Mouse (Mus musculus): ENCODE data around the gene Pafah1b3.
A peak's percentile ranks its signal among the peaks of the same experiment; 100 is the strongest.
"Not testable (repeated sequence)": the region's sequence is repeated elsewhere in the genome, so short reads cannot be mapped to it uniquely, and the experiment has no call there.

The Pafah1b3 gene

DNA sequence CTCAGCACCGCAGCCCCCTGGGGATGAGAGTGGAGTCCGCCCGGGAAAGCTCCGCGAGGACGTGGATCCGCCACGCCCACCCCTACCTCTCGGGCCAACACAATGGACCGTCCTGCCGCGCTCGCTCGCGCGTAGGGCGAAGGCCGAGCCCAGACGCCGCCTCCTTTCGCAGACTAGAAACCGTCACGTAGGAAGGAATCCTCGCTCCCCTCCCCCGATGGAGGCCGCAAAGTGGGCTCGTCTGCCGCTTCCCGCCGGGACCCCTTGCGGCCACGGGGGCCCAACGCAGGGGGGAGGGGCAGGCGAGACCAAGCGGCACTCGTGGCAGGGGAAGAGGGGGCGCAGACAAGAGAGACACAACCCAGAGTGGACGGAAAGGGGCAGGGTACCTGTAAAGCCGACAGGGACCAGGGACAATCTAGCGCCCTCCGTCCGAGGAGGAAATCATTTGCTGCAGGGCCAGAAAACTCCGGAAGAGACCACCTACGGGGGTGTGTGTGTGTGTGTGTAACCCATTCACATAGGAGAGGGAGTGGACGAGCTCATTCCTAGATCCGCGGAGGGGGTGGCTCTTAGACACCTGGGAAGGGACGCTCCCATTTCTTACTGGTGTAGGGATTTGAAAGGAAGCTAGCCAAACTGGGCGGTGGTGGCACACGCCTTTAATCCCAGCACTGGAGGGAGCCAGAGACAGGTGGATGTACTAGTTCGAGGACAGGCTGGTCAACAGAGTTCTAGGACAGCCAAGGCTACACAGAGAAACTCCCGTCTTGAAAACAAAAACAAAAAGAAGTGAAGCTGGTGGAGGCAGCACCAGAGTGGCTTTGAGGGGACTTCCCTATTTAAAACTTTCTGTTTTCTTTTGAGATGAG is at the start of gene Pafah1b3:
Pafah1b3 (minus strand) TSS at position 533 of the 872 bp plus-strand sequence.
- DNase-seq = peak; percentile 89 to 91

DNA sequence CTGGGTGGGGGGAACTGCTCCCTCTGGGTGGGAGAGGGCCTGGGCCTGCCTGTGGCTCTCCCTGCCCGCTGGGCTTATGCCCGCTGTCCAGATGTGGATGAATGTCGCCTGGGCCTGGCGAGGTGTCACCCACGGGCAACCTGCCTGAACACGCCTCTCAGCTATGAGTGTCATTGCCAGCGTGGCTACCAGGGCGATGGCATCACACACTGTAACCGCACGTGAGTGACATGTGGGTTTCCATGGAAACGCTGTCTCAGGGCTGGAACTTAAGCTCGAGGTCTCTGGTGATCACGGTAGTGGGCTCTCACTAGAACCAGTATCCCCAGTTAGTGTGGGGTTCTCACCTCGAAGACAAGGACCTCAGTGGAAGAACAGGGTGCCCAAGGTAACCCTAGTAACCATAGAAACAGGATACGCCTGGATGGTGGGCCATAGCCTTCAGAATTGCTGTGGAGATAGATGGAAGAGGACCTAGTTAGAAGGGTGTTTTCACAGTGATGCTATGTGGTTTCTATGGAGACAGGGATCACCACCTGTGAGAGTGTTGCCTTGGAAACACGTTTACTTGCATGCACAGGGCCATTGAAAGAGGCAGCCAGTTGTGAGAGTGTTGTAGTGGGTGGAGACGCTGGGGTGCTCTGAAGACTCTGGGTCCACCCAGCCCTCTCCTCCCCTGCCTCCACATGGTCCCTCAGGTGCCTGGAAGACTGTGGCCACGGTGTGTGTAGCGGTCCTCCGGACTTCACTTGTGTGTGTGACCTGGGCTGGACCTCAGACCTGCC is 43.4 kb upstream of the Pafah1b3 start:
- no peak for DNase-seq

DNA sequence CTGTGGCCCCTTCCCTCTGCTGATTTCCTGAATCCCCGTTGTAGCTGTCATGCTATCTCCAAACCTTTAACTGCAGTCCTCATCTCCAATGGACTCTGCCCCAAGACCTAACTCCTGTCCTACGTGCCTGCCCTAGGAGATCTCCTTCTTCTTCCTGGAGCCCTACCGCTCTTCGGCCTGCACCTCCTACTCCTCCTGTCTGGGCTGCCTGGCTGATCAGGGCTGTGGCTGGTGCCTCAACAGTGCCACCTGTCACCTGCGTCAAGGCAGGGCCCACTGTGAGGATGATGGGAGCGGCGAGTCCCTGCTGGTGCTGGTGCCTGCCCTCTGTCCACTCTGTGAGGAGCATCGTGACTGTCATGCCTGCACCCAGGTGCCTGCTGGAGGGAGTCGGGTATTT is 41.5 kb upstream of the Pafah1b3 start:
- DNase-seq = no peak

DNA sequence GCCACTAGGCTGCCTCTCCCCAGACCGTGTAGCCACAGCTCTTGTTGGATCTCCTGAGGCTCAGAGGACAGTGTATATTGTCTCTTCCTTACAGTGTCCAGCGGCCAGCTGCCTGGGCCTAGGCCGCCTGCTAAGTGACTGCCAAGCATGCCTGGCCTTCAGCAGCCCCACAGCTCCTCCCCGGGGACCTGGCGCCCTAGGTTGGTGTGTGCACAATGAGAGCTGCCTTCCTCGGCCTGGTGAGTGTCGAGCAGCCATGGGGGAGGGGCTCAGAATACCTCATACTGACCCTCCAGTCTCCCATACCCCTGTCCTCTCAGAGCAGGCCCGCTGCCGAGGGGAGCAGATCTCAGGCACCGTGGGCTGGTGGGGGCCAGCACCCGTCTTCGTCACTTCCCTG is 36.7 kb upstream of the Pafah1b3 start:
- no peak for DNase-seq

DNA sequence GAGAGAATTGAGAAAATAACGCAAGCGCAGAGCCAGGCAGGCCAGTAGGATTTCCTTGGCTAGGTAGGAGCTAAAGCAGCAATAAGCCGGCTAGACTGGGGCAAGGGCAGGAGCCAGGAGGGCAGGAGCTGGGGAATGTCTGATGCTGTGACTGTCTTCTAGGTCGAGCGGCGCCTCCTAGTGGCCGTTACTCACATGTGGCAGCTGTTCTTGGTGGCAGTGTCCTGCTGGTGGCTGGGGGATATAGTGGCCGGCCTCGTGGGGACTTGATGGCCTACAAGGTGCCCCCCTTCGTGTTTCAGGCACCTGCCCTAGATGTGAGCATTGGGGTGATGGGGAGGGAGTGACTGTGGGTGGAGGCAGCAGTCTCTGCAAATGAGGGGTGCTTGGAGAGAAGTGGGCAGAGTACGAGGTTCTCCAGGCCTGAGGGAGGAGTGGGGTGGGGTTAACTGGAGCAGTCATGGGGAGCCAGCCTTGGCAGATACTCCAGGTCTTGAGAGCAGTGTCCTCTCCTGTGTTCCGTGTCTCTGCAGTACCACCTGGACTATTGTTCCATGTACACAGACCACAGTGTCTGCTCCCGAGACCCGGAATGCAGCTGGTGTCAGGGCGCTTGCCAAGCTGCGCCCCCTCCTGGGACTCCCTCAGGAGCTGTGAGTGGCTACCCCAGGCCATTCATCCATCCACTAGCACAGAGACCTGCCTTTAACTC is 36.0 kb upstream of the Pafah1b3 start:
- peak; percentile 72 to 74 for DNase-seq

DNA sequence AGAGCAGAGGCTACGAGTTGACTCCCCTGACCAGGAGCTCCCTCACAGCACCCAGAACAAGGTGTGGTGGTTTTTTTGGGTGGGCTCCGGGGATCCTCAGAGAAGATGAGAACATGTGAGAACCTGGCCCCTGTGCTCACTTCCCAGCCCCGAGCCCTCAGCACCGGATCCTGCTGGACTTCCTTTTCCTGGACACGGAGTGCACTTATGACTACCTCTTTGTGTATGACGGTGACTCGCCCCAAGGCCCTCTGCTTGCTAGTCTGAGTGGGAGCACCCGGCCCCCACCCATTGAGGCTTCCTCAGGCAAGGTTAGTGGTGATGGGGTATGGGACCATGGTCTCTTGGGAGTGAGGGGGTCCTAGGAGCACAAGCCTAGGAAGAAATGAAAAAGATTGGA is 28.4 kb upstream of the Pafah1b3 start:
- no peak for DNase-seq

DNA sequence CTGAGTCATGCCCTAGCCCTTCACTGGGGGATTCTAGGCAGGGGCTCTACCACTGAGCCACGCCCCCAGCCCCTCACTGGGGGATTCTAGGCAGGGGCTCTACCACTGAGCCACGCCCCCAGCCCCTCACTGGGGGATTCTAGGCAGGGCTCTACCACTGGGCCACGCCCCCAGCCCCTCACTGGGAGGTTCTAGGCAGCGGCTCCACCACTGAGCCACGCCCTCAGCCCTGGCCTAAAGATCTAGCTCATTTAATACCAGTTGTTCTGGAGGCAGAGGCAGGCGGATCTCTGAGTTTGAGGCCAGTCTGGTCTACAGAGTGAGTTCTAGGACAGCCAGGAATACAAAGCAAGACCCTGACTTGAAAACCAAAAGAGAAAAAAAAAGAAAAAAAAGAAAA is 27.6 kb upstream of the Pafah1b3 start:
- DNase-seq = not testable (repeated sequence)

DNA sequence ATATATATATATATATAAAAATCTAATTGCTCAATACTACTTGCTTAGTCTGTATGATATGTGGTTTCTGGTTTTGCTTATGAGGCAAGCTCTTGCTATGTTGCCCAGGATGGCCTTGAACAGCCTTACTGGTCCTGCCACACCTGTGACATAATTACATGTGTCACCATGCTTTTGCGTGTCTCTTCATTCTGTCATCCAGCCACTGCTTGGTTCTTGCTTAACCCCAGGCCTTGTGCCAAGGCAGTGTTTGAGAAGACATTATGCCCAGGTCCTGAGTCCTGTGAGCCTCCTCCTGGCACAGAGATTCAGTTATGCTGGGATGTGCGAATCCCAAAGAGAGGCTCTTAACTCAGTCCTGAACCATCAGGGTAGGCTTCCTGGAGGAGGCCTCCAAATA is 25.4 kb upstream of the Pafah1b3 start:
- DNase-seq = no peak

DNA sequence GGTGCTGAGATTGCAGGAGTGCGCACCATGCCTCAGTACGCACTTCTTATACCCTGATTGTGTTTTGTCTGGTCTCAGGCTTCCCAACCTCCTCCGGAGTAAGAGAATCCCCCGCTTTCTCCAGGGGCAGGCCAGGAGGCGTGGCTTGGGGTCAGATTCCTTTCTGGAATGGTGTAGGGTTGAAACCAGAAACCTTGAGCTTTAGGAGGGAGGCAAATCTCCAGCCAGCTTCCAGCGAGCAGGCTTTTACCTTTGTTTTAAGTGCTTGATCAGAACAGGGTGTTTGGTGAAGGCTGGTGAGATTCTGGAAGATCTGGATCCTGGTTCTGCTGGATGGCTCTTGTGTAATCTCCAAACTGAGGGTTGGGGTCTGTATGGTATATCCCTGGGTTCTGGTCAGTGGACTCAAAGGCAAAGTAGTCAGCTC is 24.3 kb upstream of the Pafah1b3 start:
- no peak for DNase-seq

DNA sequence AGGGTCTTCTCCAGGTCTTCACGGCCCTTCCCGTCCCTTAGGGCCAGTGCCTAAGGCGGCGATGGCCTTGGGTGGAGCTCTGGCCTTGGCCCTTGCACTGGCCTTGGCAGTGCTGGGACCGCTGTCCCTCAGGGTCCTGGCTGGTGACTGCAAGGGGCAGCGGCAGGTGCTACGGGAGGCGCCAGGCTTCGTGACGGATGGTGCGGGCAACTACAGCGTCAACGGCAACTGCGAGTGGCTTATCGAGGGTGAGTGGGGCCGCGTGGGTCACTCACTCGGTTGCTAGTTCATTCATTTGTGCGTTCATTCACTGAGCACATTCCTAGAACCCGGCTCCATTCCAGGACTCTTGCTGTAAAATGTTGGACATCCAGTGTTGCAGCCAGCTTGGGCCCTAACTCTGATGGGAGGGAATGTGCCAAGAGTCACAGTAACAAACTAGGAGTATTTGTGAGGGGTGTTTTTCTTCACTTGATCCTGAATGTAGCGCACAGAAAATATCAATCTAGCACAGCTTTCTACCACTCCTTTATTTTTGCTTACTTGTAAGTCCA is 19.7 kb upstream of the Pafah1b3 start:
- peak; percentile 48 to 54 for DNase-seq

DNA sequence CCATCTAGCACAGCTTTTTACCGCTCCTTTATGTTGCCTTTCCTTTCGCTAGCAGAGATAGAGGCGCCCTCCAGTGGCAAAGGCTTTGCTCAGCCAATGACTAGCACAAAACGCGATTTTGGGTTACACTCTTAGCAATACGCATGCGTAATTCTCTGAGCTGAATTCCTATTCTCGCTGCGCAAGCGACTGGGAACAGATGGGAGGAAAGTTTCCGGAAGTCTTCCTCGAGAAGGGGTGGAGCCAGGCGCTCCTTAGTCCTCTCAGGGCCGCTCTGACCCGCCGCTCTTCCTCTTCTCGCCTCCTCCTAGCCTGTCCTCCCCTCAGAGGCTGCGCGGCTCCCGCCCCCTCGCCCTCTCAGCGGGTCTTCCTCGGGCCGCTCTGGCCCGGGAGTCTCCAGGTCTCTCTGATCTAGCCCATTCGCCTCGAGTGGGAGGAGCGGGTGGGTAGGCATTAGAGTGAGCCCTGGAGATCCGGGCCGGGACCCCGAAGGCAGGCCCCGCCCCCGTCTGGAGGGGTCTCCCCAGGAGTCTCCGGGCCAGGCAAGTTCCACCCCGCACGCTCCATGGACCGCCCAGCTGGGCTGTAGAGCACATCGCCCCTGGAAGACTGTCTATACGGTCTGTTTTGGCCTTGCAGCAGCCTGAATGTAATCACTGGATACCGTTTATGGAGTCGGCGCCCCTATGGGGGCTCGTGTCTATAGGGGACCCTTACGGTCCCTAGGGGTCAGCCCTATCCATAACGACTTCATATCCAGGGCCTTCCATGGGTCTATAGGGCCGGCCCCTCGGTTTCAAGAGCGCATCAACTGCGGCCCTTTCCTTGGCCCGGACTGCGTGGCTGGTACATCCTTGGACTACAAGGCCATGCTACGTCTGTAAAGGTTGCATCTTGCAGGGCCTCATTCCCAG is 19.0 kb upstream of the Pafah1b3 start, which contains the start of gene Megf8:
Megf8 (plus strand) TSS at position 633 of the 914 bp plus-strand sequence.
- DNase-seq = peak; percentile 95 to 97

DNA sequence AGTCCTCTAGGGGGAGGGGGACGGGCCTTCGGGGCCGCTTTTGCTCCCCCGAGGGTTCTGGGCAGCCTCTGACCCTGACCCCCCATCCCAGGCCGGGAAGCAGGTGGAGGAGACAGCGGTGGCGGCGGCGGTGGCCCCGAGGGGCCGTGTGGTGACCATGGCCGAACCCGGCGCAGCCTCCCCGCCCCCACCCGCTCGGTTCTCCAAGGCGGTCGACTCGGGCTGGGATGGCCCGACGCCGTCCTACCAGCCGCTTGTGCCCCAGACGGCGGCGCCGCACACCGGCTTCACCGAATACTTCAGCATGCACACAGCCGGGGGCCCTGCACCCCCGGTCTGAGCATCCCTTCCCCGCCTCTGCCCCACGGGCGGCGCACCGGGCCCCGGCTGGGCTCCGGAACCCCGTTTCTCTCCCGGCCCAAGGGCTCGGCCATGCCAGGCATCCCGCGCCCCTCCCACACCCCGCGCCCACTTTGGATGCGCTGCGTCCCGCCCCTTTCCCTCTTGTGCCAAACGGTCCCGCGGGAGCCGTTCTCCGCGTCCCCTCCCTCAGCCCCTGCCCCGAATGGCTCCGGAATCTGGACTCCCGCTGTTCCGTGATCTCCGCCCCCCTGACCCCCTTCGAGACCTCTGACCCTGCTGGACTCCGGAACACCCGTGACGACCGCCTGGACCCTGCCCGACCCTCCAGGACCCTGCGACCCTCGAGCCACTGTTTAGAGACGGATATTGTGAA is 17.7 kb upstream of the Pafah1b3 start:
- DNase-seq = peak in 1 of 2 experiments; percentile 40

DNA sequence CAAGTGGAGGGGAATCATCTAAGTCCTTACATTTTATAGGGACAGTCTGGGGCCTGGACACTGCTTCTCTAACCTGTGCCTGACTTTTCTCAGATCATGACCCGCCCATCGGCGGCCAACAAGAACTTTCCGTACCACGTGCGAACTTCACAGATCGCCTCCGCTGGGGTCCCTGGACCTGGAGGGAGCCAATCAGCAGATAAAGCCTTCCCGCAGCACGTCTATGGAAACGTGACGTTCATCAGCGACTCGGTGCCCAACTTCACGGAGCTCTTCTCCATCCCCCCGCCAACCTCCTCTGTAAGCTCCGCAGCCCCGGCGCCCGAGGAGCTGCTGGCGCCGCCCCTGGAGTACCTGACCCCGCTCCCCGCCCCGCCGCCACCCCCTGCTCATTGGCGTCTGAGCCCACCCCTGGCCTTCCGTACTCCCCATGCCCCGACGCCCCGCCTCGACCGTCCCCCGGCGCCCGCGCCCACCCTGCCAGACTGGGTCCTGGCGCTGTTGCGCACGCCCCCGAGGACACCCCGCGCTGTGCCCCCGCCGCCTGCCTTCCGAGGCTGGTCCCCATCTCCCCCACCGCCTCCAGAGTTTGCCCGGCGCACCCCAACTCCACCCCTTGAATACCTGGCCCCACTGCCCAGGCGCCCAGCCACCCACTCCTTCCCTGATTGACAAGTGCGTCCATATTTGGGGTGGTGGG is 17.0 kb upstream of the Pafah1b3 start:
- DNase-seq = no peak

DNA sequence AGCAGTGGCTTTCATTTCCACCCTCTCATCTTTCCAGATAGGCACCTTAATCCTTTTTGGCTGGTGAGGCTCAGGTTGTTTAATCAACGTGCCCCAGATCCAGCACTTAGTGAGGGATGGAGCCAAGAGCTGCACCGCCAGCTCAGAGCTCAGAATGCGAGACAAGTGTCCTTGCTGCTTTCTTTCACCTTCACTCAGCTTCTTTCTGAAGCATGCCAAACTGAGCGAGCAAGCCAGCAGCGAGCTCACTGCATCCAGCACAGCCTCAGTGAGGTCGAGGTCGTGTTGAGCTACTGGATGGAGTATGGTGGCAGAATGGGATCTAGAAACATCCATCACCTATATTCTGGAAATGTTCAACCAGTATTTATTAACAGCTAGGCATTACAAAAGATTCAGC is 15.5 kb upstream of the Pafah1b3 start:
- no peak for DNase-seq

DNA sequence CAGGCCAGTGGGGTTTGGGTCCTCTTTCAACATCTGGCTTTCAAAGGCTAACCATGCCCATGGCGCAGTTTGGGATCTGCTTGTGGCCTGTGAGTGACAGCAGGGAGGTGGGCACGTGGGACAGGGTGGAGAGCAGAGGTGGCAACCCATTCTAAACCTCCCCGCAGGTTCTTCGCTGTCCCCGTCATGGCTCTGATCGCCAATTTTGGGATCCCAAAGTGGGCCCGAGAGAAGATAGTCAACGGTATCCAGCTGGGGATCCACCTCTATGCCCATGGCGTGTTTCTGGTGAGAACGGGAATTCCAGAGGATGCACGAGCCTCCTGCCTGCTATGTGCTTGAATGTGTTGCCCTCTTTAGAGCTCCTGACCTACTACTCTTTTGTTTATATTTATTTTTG is 13.4 kb upstream of the Pafah1b3 start:
- no peak for DNase-seq

DNA sequence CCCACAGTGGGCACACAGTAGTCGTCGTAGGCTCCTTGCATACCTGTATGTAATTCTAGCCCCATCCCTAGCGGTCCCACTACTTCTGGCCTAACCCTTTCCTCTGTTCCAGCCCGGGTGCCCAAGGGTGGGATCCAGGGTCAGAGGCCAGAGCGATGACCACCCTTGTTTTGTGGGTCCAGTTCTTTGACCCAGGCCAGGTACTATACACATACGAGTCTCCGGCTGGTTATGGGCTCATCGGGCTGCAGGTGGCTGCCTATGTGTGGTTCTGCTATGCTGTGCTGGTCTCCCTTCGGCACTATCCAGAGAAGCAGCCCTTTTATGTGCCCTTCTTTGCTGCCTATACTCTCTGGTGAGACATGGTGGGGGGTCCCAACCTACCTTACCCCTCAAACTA is 11.6 kb upstream of the Pafah1b3 start:
- DNase-seq = no peak

DNA sequence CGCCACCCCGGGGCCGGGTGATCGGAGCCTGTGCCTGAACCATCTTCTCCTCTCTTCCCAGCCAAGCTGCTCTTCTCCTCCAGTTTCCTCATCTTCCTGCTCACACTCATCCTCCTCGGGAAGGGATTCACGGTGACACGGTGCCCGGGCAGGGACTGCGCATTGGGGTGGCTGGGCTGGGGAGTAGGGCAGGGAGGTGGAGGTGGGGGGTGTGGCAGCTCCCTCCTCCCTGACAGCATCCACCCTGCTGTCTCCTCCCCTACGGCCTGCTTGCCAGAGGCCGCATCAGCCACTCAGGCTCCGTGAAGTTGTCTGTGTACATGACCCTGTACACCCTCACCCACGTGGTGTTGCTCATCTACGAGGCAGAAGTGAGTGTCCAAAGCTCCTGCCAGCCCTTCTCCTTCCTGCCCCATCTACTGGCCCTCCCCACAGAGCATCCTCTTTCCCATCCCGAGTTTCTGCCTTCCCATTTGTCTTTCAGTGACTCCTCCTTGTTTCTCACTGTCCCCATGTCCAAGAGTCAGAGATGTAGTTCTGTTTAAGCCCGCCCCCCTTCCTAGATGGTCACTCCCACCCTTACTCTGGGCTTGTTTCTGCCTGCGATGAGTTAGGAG is 11.0 kb upstream of the Pafah1b3 start:
- no peak for DNase-seq

DNA sequence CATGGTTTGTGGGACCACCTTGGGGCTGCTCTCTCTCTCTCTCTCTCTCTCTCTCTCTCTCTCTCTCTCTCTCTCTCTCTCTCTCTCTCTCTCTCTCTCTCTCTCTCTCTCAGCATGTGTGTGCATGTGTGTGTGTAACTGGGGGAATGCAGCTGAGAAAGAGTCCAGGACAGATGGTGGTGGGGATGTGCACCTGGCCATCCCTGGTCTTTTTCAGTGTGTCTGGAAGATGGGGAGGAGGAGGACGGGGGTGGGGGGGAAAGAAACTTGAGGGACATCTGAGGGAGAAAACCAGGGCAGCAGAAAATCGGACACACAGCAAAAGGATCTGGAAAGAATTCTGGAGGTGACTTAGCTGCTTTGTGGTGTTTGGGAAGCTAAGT is 8.8 kb upstream of the Pafah1b3 start:
- no peak for DNase-seq

DNA sequence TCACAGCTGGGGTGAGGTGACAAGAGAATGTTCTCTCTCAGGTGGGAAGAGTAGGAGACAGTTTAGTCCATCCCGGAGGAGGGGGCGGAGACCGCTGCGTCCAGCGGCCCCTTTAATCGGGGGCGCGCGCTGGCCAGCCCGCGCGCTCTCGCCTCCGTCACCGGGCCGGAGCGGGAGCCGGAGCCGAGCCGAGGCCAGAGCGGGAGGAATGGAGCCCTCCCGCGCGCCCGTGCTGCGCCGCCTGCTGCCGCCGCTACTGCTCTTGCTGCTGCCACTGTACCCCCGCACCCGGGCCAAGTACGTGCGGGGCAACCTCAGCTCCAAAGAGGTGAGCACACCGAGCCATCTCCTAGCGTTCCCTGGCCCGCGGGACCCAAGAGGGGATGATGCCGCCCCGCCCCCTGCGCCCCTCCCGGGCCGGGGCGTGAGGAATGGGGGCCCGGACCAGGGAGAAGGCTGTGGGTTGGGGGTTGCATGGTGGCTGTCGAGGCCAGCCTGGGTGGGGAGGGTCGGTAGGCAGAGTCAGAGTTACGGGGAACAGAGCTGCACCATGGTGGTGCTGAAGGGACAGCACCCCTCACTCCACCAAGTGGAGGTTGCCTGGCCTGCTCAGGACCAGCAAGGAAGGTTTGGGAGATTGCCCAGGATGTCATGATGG is 8.3 kb upstream of the Pafah1b3 start, which contains the start of gene Tmem145:
Tmem145 (plus strand) TSS at position 151 of the 658 bp plus-strand sequence.
- peak; percentile 70 to 80 for DNase-seq

Data from cerebellum, postnatal 36 days (tissue).